Mouse (Mus musculus) MEL (cell line): ENCODE measurements around the gene Mlc1.

Source experiments
- CTCF ChIP-seq, 3 experiments: IDR thresholded peaks in 2 of 3; conservative IDR thresholded peaks in 1 of 3; 2 replicates each; pipeline ENCODE4 v1.5.1; 2011 to 2012; ENCODE audit warnings: low read length in 3 of 3, low read depth in 2 of 3, mild to moderate bottlenecking in 2 of 3, improper control_type of control experiment in 1 of 3, inconsistent platforms in 1 of 3, mixed read lengths in 1 of 3, moderate library complexity in 1 of 3; ENCODE audit not compliant: control insufficient read depth in 1 of 3, insufficient read depth in 1 of 3, poor library complexity in 1 of 3, severe bottlenecking in 1 of 3
- KAT2A ChIP-seq: conservative IDR thresholded peaks from 2 replicates; pipeline ENCODE4 v1.6.1; 2012; ENCODE audit warnings: low read depth, low read length, improper control_type of control experiment, inconsistent platforms
- POLR2A ChIP-seq, 2 experiments: IDR thresholded peaks; 2 replicates each; pipeline ENCODE4 v1.6.1; 2011 to 2012; ENCODE audit warnings: low read length in 2 of 2, mild to moderate bottlenecking in 2 of 2, control low read depth in 1 of 2, improper control_type of control experiment in 1 of 2, low read depth in 1 of 2, moderate library complexity in 1 of 2; ENCODE audit not compliant: control insufficient read depth in 1 of 2, insufficient read depth in 1 of 2, poor library complexity in 1 of 2
- TBP ChIP-seq: IDR thresholded peaks from 2 replicates; pipeline ENCODE4 v1.8.0; 2011; ENCODE audit warnings: low read depth, low read length, improper control_type of control experiment

DNA sequence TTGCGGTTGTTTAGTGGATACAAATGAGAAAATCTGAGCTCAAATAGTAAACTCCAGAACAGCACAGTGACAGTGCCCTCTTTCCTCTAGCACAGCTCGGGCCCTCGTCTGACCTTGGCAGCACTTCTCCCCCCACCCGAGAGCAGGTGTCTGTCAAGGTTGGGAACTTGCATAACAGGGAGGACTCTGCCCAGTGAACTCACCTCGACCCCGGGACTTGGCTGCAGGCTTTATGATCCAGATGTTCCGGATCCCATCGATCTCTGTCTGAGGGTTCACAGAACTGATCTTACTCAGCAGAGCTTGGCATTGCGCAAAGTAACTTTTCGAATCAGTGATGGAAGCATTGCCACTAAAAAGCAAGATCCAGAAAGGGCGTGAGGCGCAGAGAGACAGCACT, 59.5 kb downstream of the Mlc1 start:
- no peak for TF ChIP-seq CTCF (IDR thresholded peaks at IDR 0.05 in 2 of 3, conservative IDR thresholded peaks at IDR 0.05 in 1 of 3; ENCODE audit: control insufficient read depth in 1 of 3, insufficient read depth in 1 of 3, low read depth in 2 of 3, low read length in 3 of 3, poor library complexity in 1 of 3, severe bottlenecking in 1 of 3)
- TF ChIP-seq TBP: no peak
- TF ChIP-seq POLR2A (IDR thresholded peaks at IDR 0.05; ENCODE audit: control insufficient read depth in 1 of 2, insufficient read depth in 1 of 2, low read depth in 1 of 2, low read length in 2 of 2, poor library complexity in 1 of 2): no peak
- TF ChIP-seq KAT2A: no peak
